Mouse (Mus musculus): Measurements from ENCODE around the gene Fam163b. TPM values are rescaled to one million over a fixed set of nuclear protein-coding genes. Genes with fewer than 3 reads are reported as not detected.

Fam163b gene
- polyA plus RNA-seq, 1 experiment from 2014 or later: 0.06 TPM

Other genes with a start within 250 kb of the Fam163b start
- gene Surf6, start 239.6 kb downstream of the Fam163b start, polyA plus RNA-seq (2016; fragmentation: Nextera tagmentation; extraction: Ambion mirVana): 32.9 and 35.2 TPM in 2 replicates
- gene Med22, start 231.8 kb downstream of the Fam163b start, polyA plus RNA-seq (2016; fragmentation: Nextera tagmentation; extraction: Ambion mirVana): 122 and 137 TPM in 2 replicates
- gene Rpl7a, start 231.7 kb downstream of the Fam163b start, polyA plus RNA-seq (2016; fragmentation: Nextera tagmentation; extraction: Ambion mirVana): 595 and 683 TPM in 2 replicates
- 53.6 and 58.6 TPM in 2 replicates for gene Surf2, start 226.1 kb downstream of the Fam163b start, polyA plus RNA-seq (2016; fragmentation: Nextera tagmentation; extraction: Ambion mirVana)
- gene Surf1, start 226.0 kb downstream of the Fam163b start, polyA plus RNA-seq (2016; fragmentation: Nextera tagmentation; extraction: Ambion mirVana): 47.8 and 53.0 TPM in 2 replicates
- gene Surf4, start 208.6 kb downstream of the Fam163b start, polyA plus RNA-seq (2016; fragmentation: Nextera tagmentation; extraction: Ambion mirVana): 156 and 159 TPM in 2 replicates
- 0.05 and 0.06 TPM in 2 replicates for gene Stkld1, start 208.4 kb downstream of the Fam163b start, polyA plus RNA-seq (2016; fragmentation: Nextera tagmentation; extraction: Ambion mirVana)
- 52.6 and 57.7 TPM in 2 replicates for gene Rexo4, start 178.1 kb downstream of the Fam163b start, polyA plus RNA-seq (2016; fragmentation: Nextera tagmentation; extraction: Ambion mirVana)
- gene Adamts13, start 169.1 kb downstream of the Fam163b start, polyA plus RNA-seq (2016; fragmentation: Nextera tagmentation; extraction: Ambion mirVana): not detected in 2 replicates
- gene Cacfd1, start 132.6 kb downstream of the Fam163b start, polyA plus RNA-seq (2016; fragmentation: Nextera tagmentation; extraction: Ambion mirVana): 90.7 and 117 TPM in 2 replicates
- 3.1 and 4.4 TPM in 2 replicates for gene Slc2a6, start 114.5 kb downstream of the Fam163b start, polyA plus RNA-seq (2016; fragmentation: Nextera tagmentation; extraction: Ambion mirVana)
- not detected in 2 replicates for gene Mymk, start 70.3 kb downstream of the Fam163b start, polyA plus RNA-seq (2016; fragmentation: Nextera tagmentation; extraction: Ambion mirVana)
- 4.8 and 6.3 TPM in 2 replicates for gene Adamtsl2, start 63.1 kb downstream of the Fam163b start, polyA plus RNA-seq (2016; fragmentation: Nextera tagmentation; extraction: Ambion mirVana)
- 1.1 TPM in 2 replicates for gene Dbh, start 22.7 kb upstream of the Fam163b start, polyA plus RNA-seq (2016; fragmentation: Nextera tagmentation; extraction: Ambion mirVana)
- gene Sardh, start 105.8 kb upstream of the Fam163b start, polyA plus RNA-seq (2016; fragmentation: Nextera tagmentation; extraction: Ambion mirVana): 1.0 and 3.7 TPM in 2 replicates